Mouse (Mus musculus) cerebellum, adult 8-10 months (tissue): ENCODE measurements around the gene Ptpn23.
"Not testable (repeated sequence)": the region's sequence is repeated elsewhere in the genome, so short reads cannot be mapped to it uniquely, and the experiment has no call there.

ENCODE experiments used
- DNase-seq: peaks from one replicate; pipeline ENCODE4 v3.0.0; 2022

The Ptpn23 gene

GRCm38 (mm10) chr9:110408099-110408773 is at the start of gene Ptpn23:
Ptpn23 (minus strand) TSS chr9:110408213.
- DNase-seq = peak; percentile 91

DNA sequence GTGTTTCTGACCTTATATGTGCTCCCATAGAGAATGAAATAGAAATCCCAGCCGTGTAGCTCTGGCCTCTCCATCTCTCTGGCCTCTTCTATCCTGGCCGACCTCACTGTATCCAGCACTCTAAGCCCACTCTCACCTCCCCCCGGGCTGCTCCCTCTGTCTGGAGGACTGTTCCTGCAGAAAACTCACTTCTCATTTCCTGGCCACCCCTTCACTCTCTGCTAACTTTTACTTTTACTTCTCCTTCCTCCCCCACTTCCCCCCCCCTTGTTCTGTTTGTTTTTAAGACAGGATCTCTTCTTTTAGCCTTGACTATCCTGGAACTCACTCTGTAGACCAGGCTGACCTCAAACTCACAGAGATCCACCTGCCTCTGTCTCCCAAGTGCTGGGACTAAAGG is 44.5 kb upstream of the Ptpn23 start:
- DNase-seq = no peak

GRCm38 (mm10) chr9:110448857-110449617 is 41.0 kb upstream of the Ptpn23 start:
- peak; percentile 72 for DNase-seq

DNA sequence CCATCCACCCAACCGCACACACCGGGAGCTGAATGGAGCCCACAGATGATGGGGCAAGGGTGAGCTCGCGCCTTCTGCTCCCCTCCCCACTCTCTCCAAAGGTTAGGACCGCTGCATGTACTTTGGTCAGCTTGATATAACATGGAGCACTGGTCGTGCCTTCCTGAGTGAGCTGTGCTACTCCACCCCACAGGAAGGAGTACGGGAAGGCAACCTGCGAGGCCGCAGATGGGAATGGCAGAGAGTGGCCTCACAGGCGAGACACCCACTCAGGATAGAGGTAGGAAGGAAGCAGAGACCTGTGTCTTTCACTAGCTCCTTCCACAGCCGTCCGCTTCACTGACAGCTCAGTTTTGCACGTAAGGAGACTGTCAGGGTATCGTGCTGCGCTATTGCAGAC is 40.3 kb upstream of the Ptpn23 start:
- DNase-seq = no peak

- DNase-seq = no peak
Measured at GRCm38 (mm10) chr9:110440559-110440958, 32.5 kb upstream of the Ptpn23 start.

DNA sequence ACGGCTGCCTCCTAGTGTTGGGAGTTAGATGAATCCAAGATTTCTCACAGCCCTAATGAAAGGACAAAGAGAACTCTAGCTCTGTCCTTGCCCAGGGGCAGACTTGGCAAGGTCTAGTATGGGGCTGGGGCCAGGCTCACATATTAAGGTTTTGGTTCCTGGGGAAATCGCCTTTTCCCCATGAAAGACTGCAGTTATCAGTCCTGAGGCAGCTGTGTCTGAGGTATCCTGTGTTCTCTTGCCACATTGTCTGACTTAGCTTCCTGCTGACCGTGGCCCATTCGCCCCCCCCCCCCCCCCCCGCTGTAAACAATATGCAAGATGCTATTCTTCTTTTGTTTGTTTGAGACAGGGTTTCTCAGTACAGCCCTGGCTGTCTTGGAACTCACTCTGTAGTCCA is 32.0 kb upstream of the Ptpn23 start:
- no peak for DNase-seq

- no peak for DNase-seq
Measured at GRCm38 (mm10) chr9:110436041-110436440, 28.0 kb upstream of the Ptpn23 start.

GRCm38 (mm10) chr9:110433045-110433444 is 25.0 kb upstream of the Ptpn23 start:
- DNase-seq = no peak

- no peak for DNase-seq
Measured at GRCm38 (mm10) chr9:110431241-110431640, 23.2 kb upstream of the Ptpn23 start.

DNA sequence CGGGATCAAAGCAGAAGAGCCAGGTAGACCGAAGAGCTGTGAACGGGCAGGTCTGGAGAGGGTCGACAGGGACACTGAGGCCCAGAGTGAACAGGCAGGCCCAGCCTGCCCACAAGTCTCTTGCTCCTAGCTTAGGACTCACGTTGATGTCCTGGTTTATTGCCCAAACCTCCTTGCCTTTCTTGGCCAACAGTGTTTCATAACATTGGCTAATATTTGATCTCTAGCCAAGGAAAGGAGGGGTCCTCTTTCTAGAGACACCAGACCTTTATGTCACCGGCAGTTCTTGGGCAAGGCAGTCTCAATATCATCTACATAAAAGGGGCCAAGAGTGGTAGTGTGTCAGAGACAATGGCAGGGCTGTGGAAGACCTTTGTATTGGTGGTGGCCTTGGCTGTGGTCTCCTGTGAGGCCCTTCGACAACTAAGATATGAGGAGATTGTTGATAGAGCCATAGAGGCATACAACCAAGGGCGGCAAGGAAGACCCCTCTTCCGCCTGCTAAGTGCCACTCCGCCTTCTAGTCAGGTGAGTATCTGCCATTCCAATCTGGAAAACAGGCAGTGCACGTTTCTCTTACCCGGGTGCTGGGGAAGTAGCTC is 11.6 kb upstream of the Ptpn23 start, which contains the start of gene Ngp:
Gene Ngp, plus strand, starts transcription at position 237 of the 602 bp plus-strand sequence.
- DNase-seq = no peak

GRCm38 (mm10) chr9:110413785-110414184 is 5.8 kb upstream of the Ptpn23 start:
- no peak for DNase-seq

- no peak for DNase-seq
Measured at GRCm38 (mm10) chr9:110412926-110413325, 4.9 kb upstream of the Ptpn23 start.

DNA sequence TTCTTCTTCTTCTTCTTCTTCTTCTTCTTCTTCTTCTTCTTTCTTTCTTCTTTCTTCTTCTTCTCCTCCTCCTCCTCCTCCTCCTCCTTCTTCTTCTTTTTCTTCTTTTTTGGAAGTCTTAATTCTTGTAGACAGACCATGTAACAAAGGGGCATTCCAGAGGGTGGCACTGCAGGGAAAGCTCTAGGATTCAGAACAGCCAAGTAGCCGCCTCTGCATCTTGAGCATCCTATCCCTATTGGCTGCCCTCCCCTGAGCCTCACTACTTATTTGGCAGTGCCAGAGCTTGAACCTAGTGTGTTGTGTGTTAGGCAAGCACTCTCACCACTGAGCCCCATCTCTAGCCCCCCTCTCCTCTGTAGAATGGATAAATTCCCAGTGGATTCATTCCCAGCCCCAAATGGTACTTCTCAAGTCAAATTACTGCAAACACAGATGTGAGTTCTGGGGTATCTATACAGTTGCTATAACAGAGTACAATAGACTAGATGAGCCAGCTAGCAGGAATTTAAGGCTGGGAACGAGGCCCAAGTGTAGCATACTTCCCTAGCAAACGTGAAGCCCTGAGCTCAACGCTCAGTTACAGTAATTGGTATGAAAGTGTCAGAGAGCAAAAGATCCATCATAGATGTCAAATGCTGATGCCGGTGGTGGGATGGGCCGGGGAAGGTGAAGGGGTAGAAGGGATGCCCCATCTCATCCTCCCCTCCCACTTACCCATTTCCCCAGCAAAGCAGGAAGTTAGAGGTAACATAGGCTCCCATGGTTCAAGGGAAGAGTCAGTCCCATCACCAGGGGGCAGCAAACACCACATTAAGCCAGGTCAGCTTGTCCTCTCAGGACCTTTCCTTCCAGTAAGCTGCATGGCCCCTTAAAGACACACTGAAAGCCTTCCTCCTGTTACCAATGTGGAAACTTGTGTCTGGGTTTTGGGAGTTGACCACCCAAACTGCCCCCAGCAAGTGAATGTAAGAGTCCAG is 3.2 kb upstream of the Ptpn23 start:
- DNase-seq = peak; percentile 67

GRCm38 (mm10) chr9:110407311-110408098 is 508 bp downstream of the Ptpn23 start:
- no peak for DNase-seq

DNA sequence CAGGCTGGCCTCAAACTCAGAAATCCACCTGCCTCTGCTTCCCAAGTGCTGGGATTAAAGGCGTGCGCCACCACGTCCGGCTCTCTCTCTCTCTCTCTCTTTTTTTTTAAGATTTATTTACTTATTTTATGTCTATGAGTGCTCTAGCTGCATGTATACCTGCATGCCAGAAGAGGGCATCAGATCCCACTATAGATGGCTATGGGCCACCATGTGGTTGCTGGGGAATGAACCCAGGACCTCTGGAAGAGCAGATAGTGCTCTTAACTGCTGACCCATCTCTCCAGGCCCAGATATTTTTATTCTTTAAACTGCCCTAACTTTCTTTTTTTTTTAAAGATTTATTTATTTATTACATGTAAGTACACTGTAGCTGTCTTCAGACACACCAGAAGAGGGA is 4.8 kb downstream of the Ptpn23 start:
- not testable (repeated sequence) for DNase-seq

DNA sequence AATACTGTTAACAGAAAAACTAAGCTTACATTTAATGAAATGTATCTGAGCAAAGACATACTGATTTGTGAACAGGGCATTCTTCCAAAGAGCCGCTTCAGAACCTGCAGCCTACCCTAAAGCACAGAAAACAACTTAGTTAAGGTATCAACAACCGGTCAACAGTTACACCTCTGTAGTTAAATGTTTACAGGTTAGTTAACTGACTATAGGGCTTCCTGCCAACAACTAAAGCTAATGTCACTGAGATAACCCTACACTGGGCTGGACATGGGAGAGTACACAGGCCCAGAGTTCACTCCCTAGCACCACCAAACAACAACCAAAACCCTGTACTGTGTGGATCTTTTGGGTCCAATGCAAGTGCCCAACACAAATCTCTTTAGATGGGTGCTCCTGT is 5.3 kb downstream of the Ptpn23 start:
- DNase-seq = no peak

DNA sequence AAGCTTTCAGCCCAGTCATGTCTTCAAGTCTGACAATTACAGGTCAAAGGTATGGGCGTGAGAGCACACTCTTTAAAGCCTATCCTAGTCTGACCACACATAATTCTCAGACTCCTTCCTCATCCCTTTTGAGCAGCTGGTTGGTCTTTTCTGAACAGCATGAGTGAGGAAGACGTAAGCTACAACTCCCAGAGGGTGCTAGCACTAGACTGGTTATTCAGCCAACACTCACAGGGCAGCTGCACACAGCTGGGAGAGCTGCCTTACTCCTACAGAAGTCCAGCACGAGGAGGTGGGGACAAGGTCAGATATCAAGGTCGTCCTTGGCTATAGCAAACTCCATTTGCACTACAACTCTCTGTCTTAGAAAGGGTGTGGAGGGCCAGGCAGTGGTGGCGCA is 7.4 kb downstream of the Ptpn23 start:
- no peak for DNase-seq

- no peak for DNase-seq
Measured at GRCm38 (mm10) chr9:110393295-110393694, 14.7 kb downstream of the Ptpn23 start.

- DNase-seq = no peak
Measured at GRCm38 (mm10) chr9:110390843-110391242, 17.2 kb downstream of the Ptpn23 start.

DNA sequence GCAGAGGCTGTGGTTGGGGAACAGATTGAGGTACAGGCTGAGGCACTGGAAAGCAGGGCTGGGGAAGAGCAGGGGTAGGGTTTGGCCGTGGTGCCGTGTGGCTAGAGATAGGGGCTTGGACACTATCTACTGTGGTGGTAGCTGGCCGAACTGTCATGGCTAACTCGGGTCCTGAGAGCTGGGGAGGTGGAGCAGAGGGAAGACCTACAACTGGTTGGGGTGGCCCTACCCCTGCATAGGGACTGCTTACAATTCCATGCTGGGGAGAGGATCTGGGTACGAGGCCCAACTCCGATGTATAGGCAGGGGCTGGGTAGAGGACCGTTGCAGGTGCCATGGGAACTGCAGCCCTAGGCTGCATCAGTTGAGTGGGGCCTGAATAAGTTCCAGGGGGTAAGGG is 20.0 kb downstream of the Ptpn23 start:
- no peak for DNase-seq

DNA sequence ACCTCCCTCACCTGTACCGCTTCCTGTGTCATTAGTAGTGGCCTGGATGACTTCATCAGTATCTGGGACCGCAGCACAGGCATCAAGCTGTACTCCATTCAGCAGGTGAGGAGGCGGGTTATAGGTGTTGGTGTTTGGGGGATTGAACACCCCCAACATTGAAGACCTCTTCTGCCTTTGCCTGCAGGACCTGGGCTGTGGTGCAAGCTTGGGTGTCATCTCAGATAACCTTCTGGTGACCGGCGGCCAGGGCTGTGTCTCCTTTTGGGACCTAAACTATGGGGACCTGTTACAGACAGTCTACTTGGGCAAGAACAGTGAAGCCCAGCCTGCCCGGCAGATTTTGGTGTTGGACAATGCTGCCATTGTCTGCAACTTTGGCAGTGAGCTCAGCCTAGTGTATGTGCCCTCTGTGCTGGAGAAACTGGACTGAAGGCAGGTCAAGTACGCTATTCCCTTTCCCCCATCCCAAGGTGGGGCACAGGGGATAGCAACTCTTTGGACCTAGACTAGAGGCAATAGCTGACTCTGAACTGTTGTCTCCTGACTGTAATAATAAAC is 23.6 kb downstream of the Ptpn23 start:
- DNase-seq = no peak

DNA sequence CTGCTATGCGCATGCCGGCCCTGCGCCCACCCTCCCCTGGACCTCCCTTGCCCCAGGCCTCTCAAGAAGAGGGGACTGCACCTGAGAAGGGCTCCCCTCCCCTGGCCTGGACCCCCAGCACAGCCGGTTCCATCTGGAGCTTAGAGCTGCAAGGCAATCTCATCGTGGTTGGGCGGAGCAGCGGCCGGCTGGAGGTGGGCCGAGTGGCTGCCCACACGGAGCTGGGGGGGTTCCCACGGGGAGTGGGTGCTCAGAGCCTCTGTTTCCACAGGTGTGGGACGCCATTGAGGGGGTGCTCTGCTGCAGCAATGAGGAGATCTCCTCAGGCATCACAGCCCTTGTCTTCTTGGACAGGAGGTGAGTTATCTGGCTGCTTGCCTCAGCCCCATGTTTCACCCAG is 26.7 kb downstream of the Ptpn23 start:
- DNase-seq = no peak
